Mouse (Mus musculus): ENCODE measurements around the gene Ifi206.

Gene Ifi206

DNA sequence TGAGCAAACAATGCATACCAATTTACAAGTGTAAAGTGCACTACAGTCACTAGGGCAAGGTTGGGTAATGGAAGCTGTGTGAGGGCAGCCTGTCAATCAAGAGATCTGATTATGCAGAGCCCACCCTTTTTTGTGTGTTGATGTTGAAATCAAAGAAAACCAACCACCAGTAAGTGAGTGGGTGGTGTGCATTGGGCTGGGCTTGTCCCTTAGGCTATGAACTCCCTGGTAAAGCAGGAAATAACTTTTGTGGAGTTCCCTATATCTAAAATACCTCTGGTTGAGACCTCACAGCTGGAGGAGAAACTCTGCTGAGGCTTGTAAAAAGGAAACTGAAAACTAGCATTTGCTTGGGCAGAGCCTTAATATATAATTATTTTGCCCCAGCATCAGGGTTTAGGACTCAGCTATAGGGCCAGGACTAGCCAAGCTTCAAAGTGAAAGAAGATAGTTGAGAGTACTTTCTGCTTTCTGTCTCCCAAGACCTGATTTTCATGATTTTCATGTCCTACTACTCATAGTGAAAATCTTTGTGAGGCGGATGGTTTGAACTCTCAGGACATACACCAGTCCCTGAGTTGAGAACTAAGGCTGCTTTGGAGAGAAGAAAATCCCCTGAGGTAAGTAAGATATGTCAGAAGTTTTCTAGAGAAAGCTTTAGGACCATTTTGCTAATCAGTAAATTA lies 71.8 kb downstream of the Ifi206 start:
- DNase-seq, result peak; percentile 23 to 25

DNA sequence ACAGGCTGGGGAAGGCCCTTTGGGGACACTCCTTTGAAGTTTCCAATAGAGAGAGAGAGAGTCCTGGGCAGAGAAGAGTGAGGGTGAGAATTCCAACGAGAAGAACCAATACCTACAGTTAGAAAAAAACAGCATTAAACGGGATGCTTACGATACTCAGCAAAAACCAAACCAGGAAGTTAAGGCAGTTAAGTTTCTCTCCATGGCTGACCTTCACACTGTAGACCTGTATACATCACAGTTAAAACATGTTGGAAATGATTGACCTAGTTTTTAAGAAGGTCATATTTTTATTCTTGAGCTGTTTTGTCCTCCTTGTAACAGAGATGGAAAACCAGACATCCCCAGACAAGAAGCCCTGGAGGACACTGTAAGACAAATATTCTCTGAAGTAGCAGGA lies 72.3 kb downstream of the Ifi206 start:
- DNase-seq, result no peak
